In genomic region chr4:54757715-54758500, GRCm38 (mm10) we compare ENCODE assay signal across 8 mouse cellular contexts.
DNase-seq lines count a peak whose midpoint lies in the region; ATAC-seq lines count a peak whose summit lies in the region.

No protein-coding gene starts in this region.

- intact Hi-C loops in gastrocnemius, postnatal 36 days (cut with DNase I) = no loop called here

- H3K9me3 ChIP-seq in hindbrain, embryonic 16.5 days (ENCODE audit: control insufficient read depth, low read length) = no peaks in the 10 kb centered on the region
- no peaks in the 10 kb centered on the region for H3K9me3 ChIP-seq in midbrain, embryonic 11.5 days (ENCODE audit: control insufficient read depth, low read length)

- H3K27ac ChIP-seq in hindbrain, embryonic 16.5 days (ENCODE audit: low read depth, low read length) = peak overlapping the region; percentile 60
- H3K27ac ChIP-seq in midbrain, embryonic 11.5 days (ENCODE audit: low read depth, low read length) = no peak overlapping the region

- peak overlapping the region; percentile 24 for H3K4me3 ChIP-seq in hindbrain, embryonic 16.5 days (ENCODE audit: low read length)
- no peak overlapping the region for H3K4me3 ChIP-seq in midbrain, embryonic 11.5 days (ENCODE audit: low read depth, low read length)

- WGBS in hindbrain, embryonic 16.5 days = 32% methylated on average over 19 of the region's 19 CpGs
- WGBS in midbrain, embryonic 11.5 days = 63% methylated on average over 19 of the region's 19 CpGs

- no peaks in the 10 kb centered on the region for H3K36me3 ChIP-seq in hindbrain, embryonic 16.5 days (ENCODE audit: control insufficient read depth, insufficient read depth, low read length)
- H3K36me3 ChIP-seq in midbrain, embryonic 11.5 days (ENCODE audit: control insufficient read depth, insufficient read depth, low read length) = no peaks in the 10 kb centered on the region

- H3K4me2 ChIP-seq in hindbrain, embryonic 16.5 days (ENCODE audit: low read length) = peak overlapping the region; percentile 55
- H3K4me2 ChIP-seq in midbrain, embryonic 11.5 days = no peak overlapping the region

- peak overlapping the region; percentile 35; the same call in 1 of the 2 replicates for H3K9ac ChIP-seq in hindbrain, embryonic 16.5 days (ENCODE audit: low read depth, low read length)
- H3K9ac ChIP-seq in midbrain, embryonic 11.5 days (ENCODE audit: low read length) = no peak overlapping the region

- peak; percentile 93 for ATAC-seq in hindbrain, embryonic 16.5 days
- 0 out of 2 replicates have a peak, but pooled peaks have one; percentile 62 for ATAC-seq in midbrain, embryonic 11.5 days (ENCODE audit: low FRiP score)

- no peaks in the 10 kb centered on the region for H3K27me3 ChIP-seq in hindbrain, embryonic 16.5 days (replicated peaks; ENCODE audit: control insufficient read depth, insufficient read depth, low read length)
- H3K27me3 ChIP-seq in midbrain, embryonic 11.5 days (ENCODE audit: control insufficient read depth, insufficient read depth, low read length) = no peaks in the 10 kb centered on the region

- peak; percentile 48 for DNase-seq in adrenal gland, postnatal 10 days
- DNase-seq in cerebellum, postnatal 4 days (ENCODE audit: low spot score in 2 of 2) = peak; percentile 43 to 76
- peak; percentile 8 to 50 for DNase-seq in gastrocnemius, postnatal 36 days
- peak; percentile 23 to 38 for DNase-seq in left cerebral cortex, adult 8-10 months (ENCODE audit: low spot score in 2 of 2)
- no peak for DNase-seq in midbrain, embryonic 11.5 days (ENCODE audit: low spot score, missing footprints)
- peak; percentile 21 for DNase-seq in skeletal muscle tissue, adult 2 months (ENCODE audit: low read depth, low spot score)
- DNase-seq in thymus, postnatal 10 days (ENCODE audit: low spot score in 2 of 2) = no peak

- H3K4me1 ChIP-seq in hindbrain, embryonic 16.5 days (ENCODE audit: control insufficient read depth, insufficient read depth, low read depth, low read length) = peaks cover 7% of the 10 kb centered on the region
- no peaks in the 10 kb centered on the region for H3K4me1 ChIP-seq in midbrain, embryonic 11.5 days (ENCODE audit: control insufficient read depth, insufficient read depth, low read length)

Comparison
In these comparisons a context has a peak if more than half of its experiments do, and no peak if none do; other contexts are left out.
1. DNase-seq: peak in adrenal gland, postnatal 10 days (single experiment), cerebellum, postnatal 4 days (2 of 2), gastrocnemius, postnatal 36 days (2 of 2), left cerebral cortex, adult 8-10 months (2 of 2) and skeletal muscle tissue, adult 2 months (single experiment); none in midbrain, embryonic 11.5 days (single experiment) and thymus, postnatal 10 days (0 of 2).